Mouse (Mus musculus) midbrain, embryonic 14.5 days (tissue): ENCODE measurements around the gene Zfp428. TPM values are rescaled to one million over a fixed set of nuclear protein-coding genes. Genes with fewer than 3 reads are reported as not detected.

Experiments used
- ATAC-seq: fragments of 200-750 bp; cut with Nextera tagmentation; 2 replicates; pipeline ENCODE4 v1.8.0; 2017; ENCODE audit warnings: moderate number of reproducible peaks, moderate library complexity; ENCODE audit not compliant: low FRiP score, low TSS enrichment
- DNase-seq: peaks from one replicate; pipeline ENCODE4 v3.0.0-alpha.2; 2015
- H3K27ac ChIP-seq: fragments of 300-500 bp; sonication (generic); replicated peaks from 2 replicates; pipeline ENCODE4 v1.5.1; 2014; ENCODE audit warnings: mild to moderate bottlenecking, low read depth, low read length, moderate library complexity
- H3K27me3 ChIP-seq: fragments of 300-500 bp; sonication (generic); 2 replicates; pipeline ENCODE4 v1.6.1; 2014; ENCODE audit warnings: low read length, control low read depth, mixed read lengths; ENCODE audit not compliant: control insufficient read depth, insufficient read depth
- H3K36me3 ChIP-seq: fragments of 300-500 bp; sonication (generic); 2 replicates; pipeline ENCODE4 v1.6.1; 2014; ENCODE audit warnings: low read length, control low read depth; ENCODE audit not compliant: control insufficient read depth, insufficient read depth
- H3K4me1 ChIP-seq: fragments of 300-500 bp; sonication (generic); 2 replicates; pipeline ENCODE4 v1.6.1; 2014; ENCODE audit warnings: mild to moderate bottlenecking, antibody characterized with exemption, low read length, control low read depth; ENCODE audit not compliant: control insufficient read depth, insufficient read depth
- H3K4me2 ChIP-seq: fragments of 300-500 bp; sonication (generic); 2 replicates; pipeline ENCODE4 v1.6.1; 2014; ENCODE audit warnings: mild to moderate bottlenecking, low read length, moderate library complexity
- H3K4me3 ChIP-seq: fragments of 300-500 bp; sonication (generic); replicated peaks from 2 replicates; pipeline ENCODE4 v1.5.1; 2014; ENCODE audit warnings: low read depth, low read length
- H3K9ac ChIP-seq: fragments of 300-500 bp; sonication (generic); replicated peaks from 2 replicates; pipeline ENCODE4 v1.6.1; 2014; ENCODE audit warnings: mild to moderate bottlenecking, low read length, moderate library complexity
- H3K9me3 ChIP-seq: fragments of 300-500 bp; sonication (generic); 2 replicates; pipeline ENCODE4 v1.6.1; 2016; ENCODE audit warnings: low read length, control low read depth, mixed read lengths; ENCODE audit not compliant: control insufficient read depth
- WGBS: fragments of 180-500 bp; shearing (Covaris S2); extraction: QIAGEN DNeasy Blood & Tissue Kit; methylation state at CpG from one replicate; pipeline ENCODE4 v1.1.7; 2014; 5-methylcytosine and 5-hydroxymethylcytosine counted together
- polyA plus RNA-seq: library from polyadenylated mRNA; unstranded; fragments of >200 nt; fragmentation: Nextera tagmentation; extraction: Ambion mirVana; gene quantifications from 2 replicates; pipeline ENCODE4 v1.2.1, GENCODE M21; 2014

Zfp428 gene
- polyA plus RNA-seq, 1 experiment from 2014 or later, result 216 TPM

DNA sequence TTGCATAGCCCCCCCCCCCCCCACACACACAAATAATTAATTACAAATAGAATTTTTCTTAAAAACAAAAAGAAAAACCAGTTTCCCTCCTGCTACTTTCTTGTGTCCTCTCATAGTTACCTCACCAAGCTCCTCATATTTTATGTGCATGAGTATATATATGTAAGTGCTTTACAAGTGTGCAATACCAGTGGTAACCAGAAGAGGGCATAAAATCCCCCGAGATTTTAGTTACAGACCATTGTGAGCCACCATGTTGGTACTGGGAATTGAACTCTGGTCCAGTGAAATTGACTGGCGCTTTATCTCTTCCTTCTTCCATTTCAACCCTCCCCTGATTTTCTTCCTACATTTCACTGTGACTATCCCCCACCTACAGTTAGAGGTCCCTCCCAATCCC is 37.7 kb downstream of the Zfp428 start:
- no peak overlapping the region for H3K27ac ChIP-seq
- DNase-seq (no peak), ATAC-seq (no peak)
- H3K4me1 ChIP-seq, result peaks cover 11% of the 10 kb centered on the region; the same call in 1 of the 2 replicates
- H3K4me3 ChIP-seq, result no peak overlapping the region
- H3K9me3 ChIP-seq, result no peaks in the 10 kb centered on the region
- no peaks in the 10 kb centered on the region for H3K27me3 ChIP-seq
- H3K9ac ChIP-seq, result no peak overlapping the region
- 0 out of 2 replicates have a peak, but pooled peaks cover 4% of the 10 kb centered on the region for H3K36me3 ChIP-seq
- WGBS, result 88% methylated on average over 2 of the region's 2 CpGs
- no peak overlapping the region for H3K4me2 ChIP-seq

DNA sequence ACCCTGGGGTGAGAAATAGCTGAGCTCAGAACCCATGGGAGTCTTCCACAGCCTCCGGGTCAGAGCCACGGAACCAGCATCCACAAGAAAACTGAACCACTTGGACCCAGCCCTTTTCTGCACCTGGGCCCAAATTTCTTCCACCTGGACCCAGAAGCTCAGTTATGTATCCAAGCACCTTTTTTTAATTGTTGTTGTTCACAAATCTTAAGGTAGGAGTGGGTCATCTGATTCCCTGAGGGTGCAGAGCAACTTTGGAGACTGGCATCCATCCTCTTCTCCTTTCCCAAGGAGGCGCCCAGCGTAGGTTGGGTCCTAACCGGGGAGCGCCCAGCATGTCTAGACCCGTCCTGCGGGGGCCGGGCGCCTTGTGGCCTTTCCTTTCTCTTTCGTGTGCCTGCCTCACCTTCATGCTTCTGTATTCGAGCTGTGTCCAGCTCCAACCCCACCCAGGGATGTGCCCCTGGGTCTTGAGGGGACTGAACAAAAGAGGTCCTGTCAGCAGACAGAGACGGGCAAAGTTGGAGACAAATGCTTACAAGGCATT is 39.3 kb downstream of the Zfp428 start, which contains the start of the genes Pinlyp and Xrcc1:
Pinlyp (minus strand) TSS at position 51 of the 547 bp plus-strand sequence.
Xrcc1 (plus strand) TSS at position 222 of the 547 bp plus-strand sequence.
- H3K36me3 ChIP-seq, result 0 out of 2 replicates have a peak, but pooled peaks cover 6% of the 10 kb centered on the region
- peak within 1 kb of the TSS; percentile 73 for H3K9ac ChIP-seq

GRCm38 (mm10) chr7:24546634-24547389 is 40.0 kb downstream of the Zfp428 start:
- peak overlapping the region; percentile 52 for H3K4me2 ChIP-seq
- no peaks in the 10 kb centered on the region for H3K27me3 ChIP-seq
- H3K4me3 ChIP-seq, result peak overlapping the region; percentile 85
- ATAC-seq (peak; percentile 96), DNase-seq (peak; percentile 100)
- peak overlapping the region; percentile 64 for H3K27ac ChIP-seq
- H3K36me3 ChIP-seq, result 0 out of 2 replicates have a peak, but pooled peaks cover 6% of the 10 kb centered on the region
- peaks cover 11% of the 10 kb centered on the region; the same call in 1 of the 2 replicates for H3K4me1 ChIP-seq
- no peaks in the 10 kb centered on the region for H3K9me3 ChIP-seq
- H3K9ac ChIP-seq, result peak overlapping the region; percentile 73
- under 1% methylated on average over 57 of the region's 57 CpGs for WGBS

More for the DNA sequence above, 39.3 kb downstream of the Zfp428 start, which contains the start of the genes Pinlyp and Xrcc1:
- Histone ChIP-seq H3K4me2 (peak within 1 kb of the TSS; percentile 52), H3K4me1 (peaks cover 11% of the 10 kb centered on the region; the same call in 1 of the 2 replicates), H3K27ac (peak within 1 kb of the TSS; percentile 64), H3K4me3 (peak within 1 kb of the TSS; percentile 85), H3K9me3 (no peaks in the 10 kb centered on the region), H3K27me3 (no peaks in the 10 kb centered on the region)
- DNase-seq (no peak), ATAC-seq (peak; percentile 6)
- 39% methylated on average over 13 of the region's 13 CpGs for WGBS

DNA sequence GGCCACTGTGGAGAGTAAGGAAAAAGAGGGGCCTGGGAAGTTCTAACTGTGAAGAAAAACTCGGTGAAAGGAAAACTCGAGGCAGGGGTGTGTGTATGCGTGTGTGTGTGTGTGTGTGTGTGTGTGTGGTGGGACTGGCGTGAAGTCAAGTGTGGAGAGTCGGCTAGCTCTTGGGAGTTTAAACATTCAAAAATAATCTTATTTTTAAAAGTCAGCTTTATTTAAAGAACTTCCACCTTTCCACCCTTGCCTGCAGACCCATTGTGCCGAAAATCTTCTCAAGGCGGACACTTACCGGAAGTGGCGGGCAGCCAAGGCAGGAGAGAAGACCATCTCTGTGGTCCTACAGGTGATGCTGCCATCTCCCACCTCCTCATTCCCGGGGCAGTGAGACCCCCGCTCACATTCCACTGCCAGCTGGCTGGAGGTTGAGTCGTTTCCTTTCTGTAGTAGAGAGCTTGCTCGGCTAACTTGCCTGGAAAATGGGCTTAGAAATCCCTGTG is 40.8 kb downstream of the Zfp428 start:
- ATAC-seq, result 0 out of 2 replicates have a peak, but pooled peaks have one; percentile 2

DNA sequence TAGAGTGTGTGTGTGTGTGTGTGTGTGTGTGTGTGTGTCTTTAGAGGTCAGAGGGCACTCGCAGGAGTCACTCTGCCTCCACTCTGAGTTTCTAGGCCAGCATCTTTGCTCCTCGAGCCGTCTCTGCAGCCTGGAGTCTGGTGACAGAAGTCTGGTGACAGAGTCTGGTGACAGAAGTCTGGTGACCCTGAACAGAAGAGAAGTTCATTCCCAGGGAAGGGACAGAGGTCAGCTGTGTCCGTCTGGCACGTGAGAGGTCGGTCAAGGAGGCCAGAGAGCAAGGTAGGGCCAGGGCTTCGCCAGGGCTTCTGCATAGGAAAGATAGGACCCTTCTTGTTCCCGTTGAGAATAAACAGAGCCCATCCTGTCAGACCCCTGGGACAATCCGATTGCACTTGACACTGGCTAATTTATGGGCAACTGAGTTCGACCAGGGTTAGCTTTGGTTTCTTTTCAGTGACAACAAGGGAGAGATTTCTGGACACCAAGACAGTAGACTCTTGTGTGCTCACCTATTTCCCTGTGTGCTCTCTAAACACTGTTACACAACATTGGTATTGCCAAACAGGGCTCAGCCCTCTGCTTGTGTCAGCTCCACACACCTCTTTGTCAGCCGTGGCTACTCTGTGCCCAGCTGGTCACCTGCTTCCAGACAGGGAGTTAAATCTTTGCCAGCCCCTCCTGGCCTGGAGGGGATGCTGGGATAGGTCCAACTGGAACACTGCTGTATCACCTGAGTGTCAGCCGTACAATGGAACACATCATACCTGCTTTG is 45.4 kb downstream of the Zfp428 start:
- H3K4me2 ChIP-seq, result no peak overlapping the region
- 94% methylated on average over 12 of the region's 12 CpGs for WGBS
- H3K9ac ChIP-seq, result no peak overlapping the region
- no peak overlapping the region for H3K27ac ChIP-seq
- H3K9me3 ChIP-seq, result no peaks in the 10 kb centered on the region
- H3K27me3 ChIP-seq, result no peaks in the 10 kb centered on the region
- H3K4me3 ChIP-seq, result no peak overlapping the region
- DNase-seq (no peak), ATAC-seq (no peak)
- peaks cover 6% of the 10 kb centered on the region; the same call in 1 of the 2 replicates for H3K4me1 ChIP-seq
- H3K36me3 ChIP-seq, result peaks cover 19% of the 10 kb centered on the region; the same call in 1 of the 2 replicates

More for the DNA sequence above, 40.8 kb downstream of the Zfp428 start:
- peak overlapping the region; percentile 85 for H3K4me3 ChIP-seq
- no peaks in the 10 kb centered on the region for H3K27me3 ChIP-seq
- 0 out of 2 replicates have a peak, but pooled peaks cover 8% of the 10 kb centered on the region for H3K36me3 ChIP-seq
- DNase-seq, result no peak
- H3K4me1 ChIP-seq, result peaks cover 11% of the 10 kb centered on the region; the same call in 1 of the 2 replicates
- WGBS, result 29% methylated on average over 13 of the region's 13 CpGs
- peak overlapping the region; percentile 64 for H3K27ac ChIP-seq
- H3K9ac ChIP-seq, result peak overlapping the region; percentile 73
- no peaks in the 10 kb centered on the region for H3K9me3 ChIP-seq
- peak overlapping the region; percentile 52 for H3K4me2 ChIP-seq

GRCm38 (mm10) chr7:24555786-24556185 is 49.0 kb downstream of the Zfp428 start:
- H3K9me3 ChIP-seq, result no peaks in the 10 kb centered on the region
- no peak for DNase-seq
- H3K4me3 ChIP-seq, result no peak overlapping the region
- no peak for ATAC-seq
- 93% methylated on average over 10 of the region's 10 CpGs for WGBS
- no peak overlapping the region for H3K4me2 ChIP-seq
- no peak overlapping the region for H3K9ac ChIP-seq
- H3K4me1 ChIP-seq, result no peaks in the 10 kb centered on the region
- no peak overlapping the region for H3K27ac ChIP-seq
- peaks cover 28% of the 10 kb centered on the region; the same call in 1 of the 2 replicates for H3K36me3 ChIP-seq
- no peaks in the 10 kb centered on the region for H3K27me3 ChIP-seq

GRCm38 (mm10) chr7:24561450-24561849 is 54.6 kb downstream of the Zfp428 start:
- ATAC-seq (no peak), DNase-seq (no peak)
- Histone ChIP-seq H3K4me3 (no peak overlapping the region), H3K36me3 (peaks cover 38% of the 10 kb centered on the region), H3K9ac (no peak overlapping the region), H3K4me2 (no peak overlapping the region), H3K9me3 (no peaks in the 10 kb centered on the region), H3K4me1 (no peaks in the 10 kb centered on the region), H3K27ac (no peak overlapping the region), H3K27me3 (no peaks in the 10 kb centered on the region)
- WGBS, result 97% methylated on average over 4 of the region's 4 CpGs

- H3K27me3 ChIP-seq, result no peaks in the 10 kb centered on the region
- DNase-seq (no peak), ATAC-seq (no peak)
- no peaks in the 10 kb centered on the region for H3K4me1 ChIP-seq
- no peak overlapping the region for H3K4me3 ChIP-seq
- 88% methylated on average over 8 of the region's 8 CpGs for WGBS
- no peaks in the 10 kb centered on the region for H3K9me3 ChIP-seq
- no peak overlapping the region for H3K4me2 ChIP-seq
- no peak overlapping the region for H3K27ac ChIP-seq
- peaks cover 54% of the 10 kb centered on the region for H3K36me3 ChIP-seq
- H3K9ac ChIP-seq, result no peak overlapping the region
Measured at GRCm38 (mm10) chr7:24563191-24563836, 56.5 kb downstream of the Zfp428 start.
